8 mouse cellular contexts compared by ENCODE assay signal in the genomic region with DNA sequence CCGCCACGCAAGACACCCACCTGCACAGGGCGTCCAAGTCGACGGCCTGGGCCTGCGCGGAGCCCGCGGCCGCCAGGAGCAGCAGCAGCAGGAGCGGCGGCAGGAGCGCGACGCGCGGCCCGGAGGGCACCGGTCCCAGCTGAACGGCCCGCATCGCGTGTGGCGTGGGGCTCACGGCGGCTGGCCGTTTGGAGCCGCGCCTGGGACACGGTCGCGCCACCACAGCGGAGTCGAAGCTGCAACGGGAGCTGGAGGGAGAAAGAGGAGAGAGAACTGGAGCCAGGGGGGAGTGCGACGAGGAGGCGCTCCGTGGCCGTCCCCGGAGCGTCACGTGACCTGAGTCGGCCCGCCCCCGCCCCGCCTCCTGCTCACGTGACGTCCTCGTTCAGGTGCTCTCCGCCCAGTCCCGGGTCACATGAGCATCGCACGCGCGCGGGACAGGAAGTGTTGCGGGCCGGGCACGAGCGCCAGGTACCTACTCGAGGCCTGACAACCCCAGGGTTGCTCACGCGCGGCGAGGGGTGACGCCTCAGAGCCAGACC. TPM values are rescaled to one million over a fixed set of nuclear protein-coding genes. Genes with fewer than 3 reads are reported as not detected.
DNase-seq lines count a peak whose midpoint lies in the region; ATAC-seq lines count a peak whose summit lies in the region.

A gene (minus strand): TSS at position 285 of the 542 bp plus-strand sequence.

- 6% methylated on average over 64 of the region's 67 CpGs for WGBS in hindbrain, embryonic 16.5 days

- peak within 1 kb of the TSS; percentile 74 for H3K9ac ChIP-seq in hindbrain, embryonic 16.5 days (ENCODE audit: low read depth, low read length)

- H3K4me1 ChIP-seq in hindbrain, embryonic 16.5 days (ENCODE audit: control insufficient read depth, insufficient read depth, low read depth, low read length), result peaks cover 20% of the 10 kb centered on the region

- peak; percentile 87 for DNase-seq in T-cell, adult 2 months (ENCODE audit: low spot score)
- DNase-seq in cerebellum, postnatal 36 days, result peak; percentile 80 to 84
- peak; percentile 60 for DNase-seq in gastrocnemius, adult 18-20 months (ENCODE audit: low spot score)
- DNase-seq in left cerebral cortex, adult 18-20 months (ENCODE audit: low spot score in 2 of 2), result peak; percentile 80 to 85
- peak; percentile 80 to 87 for DNase-seq in lung, postnatal 4 days
- DNase-seq in retina, postnatal 7 days (ENCODE audit: low read depth, low spot score), result peak; percentile 77
- peak; percentile 61 for DNase-seq in urinary bladder, adult 2 months (ENCODE audit: low spot score)

- no peaks in the 10 kb centered on the region for H3K36me3 ChIP-seq in hindbrain, embryonic 16.5 days (ENCODE audit: control insufficient read depth, insufficient read depth, low read length)

- H3K27ac ChIP-seq in hindbrain, embryonic 16.5 days (ENCODE audit: low read depth, low read length), result peak within 1 kb of the TSS; percentile 81

- H3K4me2 ChIP-seq in hindbrain, embryonic 16.5 days (ENCODE audit: low read length), result peak within 1 kb of the TSS; percentile 76

- peak within 1 kb of the TSS; percentile 62 for H3K4me3 ChIP-seq in hindbrain, embryonic 16.5 days (ENCODE audit: low read length)

- H3K27me3 ChIP-seq in hindbrain, embryonic 16.5 days (replicated peaks; ENCODE audit: control insufficient read depth, insufficient read depth, low read length), result no peaks in the 10 kb centered on the region

- H3K9me3 ChIP-seq in hindbrain, embryonic 16.5 days (ENCODE audit: control insufficient read depth, low read length), result no peaks in the 10 kb centered on the region

- ATAC-seq in hindbrain, embryonic 16.5 days, result peak; percentile 95

RNA-seq across cellular contexts. Expression of the gene that starts here (rescaled TPM):
- total RNA-seq in gastrocnemius, adult 18-20 months (2021), result 10 to 100 TPM; 42.4 to 43.3 TPM
- polyA plus RNA-seq in hindbrain, embryonic 16.5 days (2015; fragmentation: Nextera tagmentation; extraction: Ambion mirVana), result 6.4 and 10.1 TPM in 2 replicates
- total RNA-seq in left cerebral cortex, adult 18-20 months (2021), result 10 to 100 TPM; 26.9 to 27.0 TPM
- polyA plus RNA-seq in urinary bladder, adult 2 months (2012; rRNA removed), result 35.4 and 51.7 TPM in 2 replicates

Comparison
In these comparisons a context has a peak if more than half of its experiments do, and no peak if none do; other contexts are left out.
1. Peak in every context shown above with its lines: DNase-seq, ATAC-seq, H3K4me3 ChIP-seq and H3K27ac ChIP-seq.